Mouse (Mus musculus) heart, adult 2 months (tissue): ENCODE measurements around the gene Camta1. TPM values are rescaled to one million over a fixed set of nuclear protein-coding genes. Genes with fewer than 3 reads are reported as not detected.

Source experiments
- DNase-seq, 2 experiments: peaks; one replicate each; pipeline ENCODE4 v3.0.0; 2021
- H3K27ac ChIP-seq: fragments of 200-600 bp; 2 replicates; pipeline ENCODE4 v1.8.1; 2022
- H3K27me3 ChIP-seq: fragments of 200-500 bp; 2 replicates; pipeline ENCODE4 v1.6.1; 2012; ENCODE audit warnings: mild to moderate bottlenecking, low read length, inconsistent platforms, mixed read lengths; ENCODE audit not compliant: control insufficient read depth, insufficient read depth
- H3K36me3 ChIP-seq: fragments of 200-500 bp; 2 replicates; pipeline ENCODE4 v1.6.1; 2012; ENCODE audit warnings: low read length, inconsistent platforms; ENCODE audit not compliant: control insufficient read depth, insufficient read depth
- H3K4me1 ChIP-seq: fragments of 200-500 bp; 2 replicates; pipeline ENCODE4 v1.6.1; 2011; ENCODE audit warnings: low read length; ENCODE audit not compliant: control insufficient read depth, insufficient read depth
- H3K4me3 ChIP-seq: fragments of 200-600 bp; 2 replicates; pipeline ENCODE4 v1.8.1; 2022
- H3K79me2 ChIP-seq: fragments of 200-500 bp; replicated peaks from 2 replicates; pipeline ENCODE4 v1.6.1; 2012; ENCODE audit warnings: mild to moderate bottlenecking, inconsistent platforms, low read length, moderate library complexity, mixed read lengths; ENCODE audit not compliant: control insufficient read depth, insufficient read depth
- H3K9ac ChIP-seq: fragments of 200-500 bp; 2 replicates; pipeline ENCODE4 v1.6.1; 2012; ENCODE audit warnings: low read depth, mild to moderate bottlenecking, control low read depth, inconsistent platforms, low read length, mixed read lengths
- CTCF ChIP-seq: fragments of 200-600 bp; IDR thresholded peaks from 2 replicates; pipeline ENCODE4 v1.8.1; 2022; ENCODE audit warnings: antibody characterized with exemption, mild to moderate bottlenecking, moderate library complexity
- EP300 ChIP-seq: fragments of 200-500 bp; IDR thresholded peaks from 2 replicates; pipeline ENCODE4 v1.6.1; 2011; ENCODE audit warnings: low read depth, low read length, control low read depth; ENCODE audit not compliant: insufficient read depth
- POLR2A ChIP-seq: fragments of 200-500 bp; IDR thresholded peaks from 2 replicates; pipeline ENCODE4 v1.6.1; 2011; ENCODE audit warnings: mild to moderate bottlenecking, low read depth, low read length, control low read depth; ENCODE audit not compliant: insufficient read depth
- WGBS: fragments of 180-500 bp; shearing (Covaris S2); methylation state at CpG from one replicate; pipeline ENCODE4 v1.1.7; 2018; 5-methylcytosine and 5-hydroxymethylcytosine counted together
- intact Hi-C: fragments of 180-260 bp; cut with DNase I; formaldehyde crosslinking; loops from one replicate; pipeline ENCODE4 v1.15.1; 2025
- polyA plus RNA-seq: library from polyadenylated mRNA; depleted of rRNA; stranded (reverse); fragments of >200 nt; gene quantifications from 2 replicates; pipeline ENCODE4 v1.2.3, GENCODE M21; 2012
- total RNA-seq, 2 experiments: library from RNA; stranded (reverse); gene quantifications; 2 replicates each; pipeline ENCODE4 v1.2.3; 2021

Gene Camta1
- total and polyA plus RNA-seq, 3 experiments = 39.4 to 234 (median 208) TPM

GRCm38 (mm10) chr4:151316428-151316827, 545.2 kb downstream of the Camta1 start:
- TF ChIP-seq CTCF (no peak), EP300 (no peak), POLR2A (no peak)
- intact Hi-C loops = no loop called here
- Histone ChIP-seq H3K79me2 (no peaks in the 10 kb centered on the region), H3K4me3 (no peak overlapping the region), H3K4me1 (no peaks in the 10 kb centered on the region), H3K27ac (no peak overlapping the region), H3K27me3 (no peaks in the 10 kb centered on the region), H3K36me3 (no peaks in the 10 kb centered on the region), H3K9ac (no peak overlapping the region)
- no peak for DNase-seq
- 79% methylated on average over 10 of the region's 10 CpGs for WGBS

- TF ChIP-seq POLR2A (no peak), CTCF (no peak), EP300 (no peak)
- no peak for DNase-seq
- Histone ChIP-seq H3K36me3 (no peaks in the 10 kb centered on the region), H3K9ac (no peak overlapping the region), H3K4me3 (no peak overlapping the region), H3K4me1 (no peaks in the 10 kb centered on the region), H3K27me3 (no peaks in the 10 kb centered on the region), H3K27ac (no peak overlapping the region), H3K79me2 (no peaks in the 10 kb centered on the region)
- WGBS = 67% methylated on average over 10 of the region's 10 CpGs
- intact Hi-C loops = no loop called here
Observed at GRCm38 (mm10) chr4:151315726-151316125, 546.0 kb downstream of the Camta1 start.

- H3K79me2 ChIP-seq = no peaks in the 10 kb centered on the region
- no peaks in the 10 kb centered on the region for H3K36me3 ChIP-seq
- intact Hi-C loops = no loop called here
- no peaks in the 10 kb centered on the region for H3K27me3 ChIP-seq
- H3K4me1 ChIP-seq = no peaks in the 10 kb centered on the region
- TF ChIP-seq CTCF = no peak
- TF ChIP-seq POLR2A = no peak
- TF ChIP-seq EP300 = no peak
- H3K9ac ChIP-seq = no peak overlapping the region
- H3K27ac ChIP-seq = no peak overlapping the region
- no peak for DNase-seq
- 81% methylated on average over 8 of the region's 8 CpGs for WGBS
- no peak overlapping the region for H3K4me3 ChIP-seq
Observed at GRCm38 (mm10) chr4:151310773-151311172, 550.9 kb downstream of the Camta1 start.

- no peaks in the 10 kb centered on the region for H3K79me2 ChIP-seq
- H3K27ac ChIP-seq = no peak overlapping the region
- DNase-seq = no peak
- H3K27me3 ChIP-seq = no peaks in the 10 kb centered on the region
- TF ChIP-seq EP300 (no peak), POLR2A (no peak), CTCF (no peak)
- no peaks in the 10 kb centered on the region for H3K36me3 ChIP-seq
- no peak overlapping the region for H3K4me3 ChIP-seq
- no peak overlapping the region for H3K9ac ChIP-seq
- intact Hi-C loops = no loop called here
- 64% methylated on average over 12 of the region's 12 CpGs for WGBS
- no peaks in the 10 kb centered on the region for H3K4me1 ChIP-seq
Observed at GRCm38 (mm10) chr4:151310056-151310685, 551.5 kb downstream of the Camta1 start.

GRCm38 (mm10) chr4:151306890-151307289, 554.8 kb downstream of the Camta1 start:
- Histone ChIP-seq H3K27ac (no peak overlapping the region), H3K79me2 (no peaks in the 10 kb centered on the region), H3K36me3 (no peaks in the 10 kb centered on the region), H3K4me3 (no peak overlapping the region), H3K4me1 (no peaks in the 10 kb centered on the region), H3K9ac (no peak overlapping the region), H3K27me3 (no peaks in the 10 kb centered on the region)
- intact Hi-C loops = no loop called here
- WGBS = 87% methylated on average over 11 of the region's 11 CpGs
- DNase-seq = no peak
- TF ChIP-seq CTCF = no peak
- TF ChIP-seq POLR2A = no peak
- TF ChIP-seq EP300 = no peak

GRCm38 (mm10) chr4:151306311-151306765, 555.3 kb downstream of the Camta1 start:
- Histone ChIP-seq H3K79me2 (no peaks in the 10 kb centered on the region), H3K9ac (no peak overlapping the region), H3K4me3 (no peak overlapping the region), H3K4me1 (no peaks in the 10 kb centered on the region), H3K27me3 (no peaks in the 10 kb centered on the region), H3K36me3 (no peaks in the 10 kb centered on the region), H3K27ac (no peak overlapping the region)
- no peak for TF ChIP-seq EP300
- TF ChIP-seq POLR2A = no peak
- no peak for TF ChIP-seq CTCF
- WGBS = 57% methylated on average over 11 of the region's 11 CpGs
- intact Hi-C loops = no loop called here
- no peak for DNase-seq
